Mouse (Mus musculus) testis, adult 2 months (tissue): ENCODE results near the gene Fbxo31.

Source experiments
- CTCF ChIP-seq: fragments of 200-500 bp; IDR thresholded peaks from 2 replicates; pipeline ENCODE4 v1.5.1; 2012; ENCODE audit warnings: low read depth, mild to moderate bottlenecking, inconsistent platforms, low read length, moderate library complexity; ENCODE audit not compliant: control insufficient read depth, insufficient read depth, insufficient replicate concordance
- POLR2A ChIP-seq: fragments of 200-500 bp; IDR thresholded peaks from 2 replicates; pipeline ENCODE4 v1.6.1; 2012; ENCODE audit warnings: low read depth, mild to moderate bottlenecking, inconsistent platforms, low read length, moderate library complexity; ENCODE audit not compliant: control insufficient read depth

- TF ChIP-seq CTCF (no peak), POLR2A (peak; percentile 68)
These were observed at the start of gene Fbxo31 for GRCm38 (mm10) chr8:121578676-121579451.
